Mouse (Mus musculus) lung, embryonic 14.5 days (tissue): Measurements from ENCODE around the gene Hsf2bp. TPM values are rescaled to one million over a fixed set of nuclear protein-coding genes. Genes with fewer than 3 reads are reported as not detected.

ENCODE experiments used
- ATAC-seq: fragments of 200-750 bp; cut with Nextera tagmentation; 2 replicates; pipeline ENCODE4 v1.8.0; 2017; ENCODE audit warnings: mild to moderate bottlenecking, moderate TSS enrichment, moderate library complexity; ENCODE audit not compliant: insufficient read depth
- DNase-seq: peaks from one replicate; pipeline ENCODE4 v3.0.0-alpha.2; 2015
- H3K27ac ChIP-seq: fragments of 300-500 bp; sonication (generic); 2 replicates; pipeline ENCODE4 v1.5.1; 2014; ENCODE audit warnings: low read depth, mild to moderate bottlenecking, moderate library complexity
- H3K27me3 ChIP-seq: fragments of 300-500 bp; sonication (generic); 2 replicates; pipeline ENCODE4 v1.6.1; 2014; ENCODE audit warnings: low read length, control low read depth; ENCODE audit not compliant: insufficient read depth
- H3K36me3 ChIP-seq: fragments of 300-500 bp; sonication (generic); 2 replicates; pipeline ENCODE4 v1.6.1; 2014; ENCODE audit warnings: control low read depth; ENCODE audit not compliant: insufficient read depth
- H3K4me1 ChIP-seq: fragments of 300-500 bp; sonication (generic); 2 replicates; pipeline ENCODE4 v1.6.1; 2014; ENCODE audit warnings: antibody characterized with exemption, control low read depth; ENCODE audit not compliant: insufficient read depth
- H3K4me2 ChIP-seq: fragments of 300-500 bp; sonication (generic); 2 replicates; pipeline ENCODE4 v1.6.1; 2014; ENCODE audit warnings: mild to moderate bottlenecking
- H3K4me3 ChIP-seq: fragments of 300-500 bp; sonication (generic); 2 replicates; pipeline ENCODE4 v1.5.1; 2014; ENCODE audit warnings: low read depth, low read length
- H3K9ac ChIP-seq: fragments of 300-500 bp; sonication (generic); 2 replicates; pipeline ENCODE4 v1.6.1; 2014
- H3K9me3 ChIP-seq: fragments of 300-500 bp; sonication (generic); 2 replicates; pipeline ENCODE4 v1.6.1; 2016; ENCODE audit warnings: low read depth, low read length, control low read depth
- CTCF ChIP-seq: IDR thresholded peaks from 2 replicates; pipeline ENCODE4 v1.5.1; 2016; ENCODE audit warnings: antibody characterized with exemption, low read depth
- WGBS: fragments of 180-500 bp; shearing (Covaris S2); extraction: QIAGEN DNeasy Blood & Tissue Kit; methylation state at CpG from one replicate; pipeline ENCODE4 v1.1.7; 2014; 5-methylcytosine and 5-hydroxymethylcytosine counted together
- polyA plus RNA-seq: library from polyadenylated mRNA; unstranded; fragments of >200 nt; fragmentation: Nextera tagmentation; extraction: Ambion mirVana; gene quantifications from 2 replicates; pipeline ENCODE4 v1.2.1, GENCODE M21; 2014

Gene Hsf2bp
- polyA plus RNA-seq, 1 experiment from 2014 or later: 0.55 TPM

DNA sequence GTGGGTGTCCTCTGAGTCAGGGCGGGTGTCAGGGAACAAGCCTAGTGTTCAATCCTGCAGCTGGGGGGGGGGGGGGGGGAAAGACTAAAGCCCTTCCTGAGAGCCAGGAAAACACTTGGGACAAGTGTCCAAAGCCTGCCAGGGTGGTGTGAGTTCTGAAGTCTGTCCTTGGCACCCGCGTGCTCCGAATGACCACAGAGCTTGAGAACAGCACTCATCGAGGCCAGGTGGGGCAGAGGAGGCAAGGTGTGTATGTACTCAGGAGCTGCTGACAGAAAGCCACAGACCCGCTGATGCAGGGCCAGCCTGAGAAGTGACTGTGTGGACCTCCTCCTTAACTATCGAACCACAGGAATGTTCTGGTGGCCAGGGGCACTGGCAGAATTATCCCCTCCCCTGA, 116.5 kb downstream of the Hsf2bp start:
- DNase-seq (no peak), ATAC-seq (no peak)
- H3K27ac ChIP-seq: peak overlapping the region; percentile 15; the same call in 1 of the 2 replicates

DNA sequence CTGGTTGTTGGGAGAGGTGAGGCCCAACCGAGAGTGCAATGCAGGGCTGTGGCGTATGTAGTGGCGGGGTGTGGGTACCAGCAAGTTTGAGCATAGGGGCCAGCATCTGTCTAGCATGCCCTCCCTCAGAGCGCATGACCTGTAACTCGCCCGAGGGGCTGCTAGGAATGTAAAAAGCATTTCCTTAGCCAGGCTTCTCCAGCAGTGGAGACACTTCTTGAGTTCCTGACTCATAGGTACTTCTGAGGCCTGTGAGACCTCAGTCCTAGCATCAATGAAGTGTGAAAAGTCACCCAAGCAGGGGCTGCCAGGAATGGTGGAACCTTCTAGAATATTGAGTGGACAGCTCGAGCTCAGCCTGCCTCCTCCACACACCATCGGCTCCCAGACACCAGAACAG, 117.8 kb downstream of the Hsf2bp start:
- H3K27me3 ChIP-seq: no peaks in the 10 kb centered on the region
- no peak overlapping the region for H3K27ac ChIP-seq
- TF ChIP-seq CTCF: no peak
- DNase-seq (no peak), ATAC-seq (no peak)
- no peaks in the 10 kb centered on the region for H3K9me3 ChIP-seq
- no peak overlapping the region for H3K9ac ChIP-seq
- no peak overlapping the region for H3K4me3 ChIP-seq
- H3K4me1 ChIP-seq: peaks cover 30% of the 10 kb centered on the region
- WGBS: 84% methylated on average over 8 of the region's 8 CpGs
- no peaks in the 10 kb centered on the region for H3K36me3 ChIP-seq
- H3K4me2 ChIP-seq: no peak overlapping the region

More for the DNA sequence above, 116.5 kb downstream of the Hsf2bp start:
- no peak overlapping the region for H3K4me3 ChIP-seq
- H3K9me3 ChIP-seq: no peaks in the 10 kb centered on the region
- no peak overlapping the region for H3K9ac ChIP-seq
- WGBS: 56% methylated on average over 7 of the region's 7 CpGs
- H3K36me3 ChIP-seq: no peaks in the 10 kb centered on the region
- H3K4me2 ChIP-seq: no peak overlapping the region
- peaks cover 30% of the 10 kb centered on the region for H3K4me1 ChIP-seq
- no peak for TF ChIP-seq CTCF
- H3K27me3 ChIP-seq: no peaks in the 10 kb centered on the region

GRCm38 (mm10) chr17:31916461-31916775, 119.7 kb downstream of the Hsf2bp start:
- ATAC-seq (peak; percentile 10; the same call in 1 of the 2 replicates), DNase-seq (peak; percentile 48)
- no peak for TF ChIP-seq CTCF
- Histone ChIP-seq H3K4me3 (no peak overlapping the region), H3K4me2 (no peak overlapping the region), H3K27me3 (no peaks in the 10 kb centered on the region), H3K9me3 (no peaks in the 10 kb centered on the region), H3K9ac (no peak overlapping the region; the same call in 1 of the 2 replicates), H3K36me3 (no peaks in the 10 kb centered on the region), H3K27ac (peak overlapping the region; percentile 82), H3K4me1 (peaks cover 41% of the 10 kb centered on the region)
- 57% methylated on average over 6 of the region's 6 CpGs for WGBS

DNA sequence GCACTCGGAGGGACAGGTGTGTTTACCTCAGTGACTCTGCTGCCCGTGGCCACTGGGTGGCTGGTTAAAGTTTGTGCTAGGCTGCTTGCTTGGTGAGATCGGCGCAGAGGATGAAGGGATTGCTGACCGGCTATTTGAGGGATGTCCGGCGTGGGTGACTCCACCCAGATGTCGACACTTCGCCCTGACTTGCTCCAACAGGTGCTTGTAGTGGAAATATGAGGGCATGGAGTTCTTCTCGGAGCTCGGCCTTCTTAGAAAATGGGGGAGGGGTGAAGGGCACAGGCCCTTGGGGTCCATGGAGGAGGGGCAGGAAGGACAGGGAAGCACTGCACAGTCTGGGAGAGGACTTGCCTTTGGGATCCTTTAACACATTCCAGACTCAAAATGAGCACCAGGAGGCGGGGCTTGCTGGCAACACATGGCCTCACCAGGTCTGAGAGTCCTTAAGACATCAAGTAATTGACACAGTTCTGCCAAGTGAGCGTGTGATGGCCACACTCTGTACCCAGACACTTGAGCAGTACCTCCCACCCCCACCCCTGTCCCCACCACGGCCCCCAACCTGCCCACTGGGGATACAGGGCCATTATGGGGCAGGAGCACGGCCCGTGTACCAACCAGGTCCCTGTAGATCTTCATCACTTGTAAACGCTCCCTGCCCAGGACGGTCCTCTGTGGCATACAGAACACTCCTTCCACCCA, 120.2 kb downstream of the Hsf2bp start:
- peak; percentile 47; the same call in 1 of the 2 replicates for ATAC-seq

GRCm38 (mm10) chr17:31914323-31914722, 121.8 kb downstream of the Hsf2bp start:
- ATAC-seq (no peak), DNase-seq (no peak)
- WGBS: 88% methylated on average over 5 of the region's 5 CpGs
- no peaks in the 10 kb centered on the region for H3K27me3 ChIP-seq
- peaks cover 23% of the 10 kb centered on the region for H3K4me1 ChIP-seq
- no peaks in the 10 kb centered on the region for H3K9me3 ChIP-seq
- no peak overlapping the region for H3K9ac ChIP-seq
- no peak overlapping the region for H3K27ac ChIP-seq
- TF ChIP-seq CTCF: no peak
- H3K4me3 ChIP-seq: no peak overlapping the region
- H3K36me3 ChIP-seq: no peaks in the 10 kb centered on the region
- no peak overlapping the region for H3K4me2 ChIP-seq

More for the DNA sequence above, 120.2 kb downstream of the Hsf2bp start:
- H3K27ac ChIP-seq: peak overlapping the region; percentile 82
- no peaks in the 10 kb centered on the region for H3K27me3 ChIP-seq
- TF ChIP-seq CTCF: no peak; the same call in 1 of the 2 replicates
- H3K4me1 ChIP-seq: peaks cover 36% of the 10 kb centered on the region
- H3K9me3 ChIP-seq: no peaks in the 10 kb centered on the region
- no peaks in the 10 kb centered on the region for H3K36me3 ChIP-seq
- no peak overlapping the region; the same call in 1 of the 2 replicates for H3K9ac ChIP-seq
- DNase-seq: peak; percentile 67
- no peak overlapping the region for H3K4me3 ChIP-seq
- no peak overlapping the region for H3K4me2 ChIP-seq
- 53% methylated on average over 18 of the region's 18 CpGs for WGBS

DNA sequence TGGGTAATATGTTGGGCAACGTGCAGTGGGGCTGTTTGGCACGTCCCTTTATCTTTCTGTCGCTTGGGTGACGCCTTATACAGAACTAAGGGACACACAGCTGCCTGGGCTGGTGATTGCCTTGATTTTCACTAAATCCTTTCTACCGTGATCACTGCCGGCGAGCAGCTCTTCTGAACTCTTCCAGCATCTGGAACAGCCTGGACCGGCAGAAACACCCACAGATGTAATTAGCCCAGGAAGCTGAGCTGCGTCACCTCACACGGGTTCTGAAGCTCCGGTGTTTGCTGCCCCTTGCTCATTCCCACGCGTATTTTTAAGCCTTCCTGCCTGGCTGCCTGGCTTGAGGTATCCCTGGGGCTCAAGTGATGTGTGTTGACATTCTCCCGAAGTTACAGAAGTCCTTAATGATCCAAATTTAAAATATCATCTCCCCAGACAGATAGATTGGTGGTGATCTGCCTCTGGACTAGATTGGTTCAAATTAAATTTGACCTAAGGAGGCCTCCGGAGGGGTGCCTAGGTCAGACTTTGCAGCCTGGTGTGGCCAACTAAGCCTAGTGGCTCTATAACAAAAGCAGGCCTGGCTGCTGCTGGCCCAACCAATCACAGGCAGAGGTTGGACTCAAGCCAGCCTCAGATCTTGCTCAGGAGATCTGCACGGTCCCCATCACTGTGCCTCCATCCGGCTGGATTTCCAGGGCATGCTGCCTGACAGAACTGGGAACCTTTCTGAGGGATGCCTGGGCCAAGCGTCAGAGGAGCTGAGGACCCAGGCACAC, 123.1 kb downstream of the Hsf2bp start:
- Histone ChIP-seq H3K9ac (no peak overlapping the region), H3K27ac (peak overlapping the region; percentile 9; the same call in 1 of the 2 replicates), H3K36me3 (no peaks in the 10 kb centered on the region), H3K27me3 (no peaks in the 10 kb centered on the region), H3K4me2 (no peak overlapping the region), H3K4me3 (no peak overlapping the region), H3K4me1 (peaks cover 23% of the 10 kb centered on the region), H3K9me3 (no peaks in the 10 kb centered on the region)
- no peak for TF ChIP-seq CTCF
- no peak for ATAC-seq
- DNase-seq: peak; percentile 71
- WGBS: 41% methylated on average over 18 of the region's 18 CpGs

GRCm38 (mm10) chr17:31912387-31912786, 123.8 kb downstream of the Hsf2bp start:
- WGBS: 58% methylated on average over 16 of the region's 16 CpGs
- no peak overlapping the region for H3K9ac ChIP-seq
- no peak for TF ChIP-seq CTCF
- ATAC-seq (0 out of 2 replicates have a peak, but pooled peaks have one; percentile 22), DNase-seq (no peak)
- peaks cover 23% of the 10 kb centered on the region for H3K4me1 ChIP-seq
- no peaks in the 10 kb centered on the region for H3K9me3 ChIP-seq
- H3K36me3 ChIP-seq: no peaks in the 10 kb centered on the region
- no peak overlapping the region for H3K4me2 ChIP-seq
- no peak overlapping the region for H3K4me3 ChIP-seq
- H3K27ac ChIP-seq: no peak overlapping the region; the same call in 1 of the 2 replicates
- no peaks in the 10 kb centered on the region for H3K27me3 ChIP-seq
